Mouse (Mus musculus) erythroblast, adult 5-6 weeks (primary cell): ENCODE results near the gene Apom. TPM values are rescaled to one million over a fixed set of nuclear protein-coding genes. Genes with fewer than 3 reads are reported as not detected.
"Not testable (repeated sequence)": the region's sequence is repeated elsewhere in the genome, so short reads cannot be mapped to it uniquely, and the experiment has no call there.

Experiments used
- ATAC-seq: replicated peaks from 2 replicates; pipeline ENCODE4 v1.8.0; 2016; ENCODE audit warnings: moderate number of reproducible peaks, mild to moderate bottlenecking, moderate TSS enrichment, inconsistent platforms; ENCODE audit not compliant: poor library complexity, low FRiP score, severe bottlenecking
- total RNA-seq, 2 experiments: library from RNA; stranded (forward) in 1 of 2; stranded (reverse) in 1 of 2; fragments of 150-400 nt in 1 of 2; fragments of 200-764, 138-1000 nt in 1 of 2; gene quantifications; 2 replicates each; pipeline versions ENCODE4 v1.2.3 to v1.2.4; 2015 to 2017; ENCODE audit warnings: low replicate concordance in 2 of 2

The Apom gene
- total RNA-seq, 2 experiments from 2014 or later = 0.94 TPM; not detected in 1

DNA sequence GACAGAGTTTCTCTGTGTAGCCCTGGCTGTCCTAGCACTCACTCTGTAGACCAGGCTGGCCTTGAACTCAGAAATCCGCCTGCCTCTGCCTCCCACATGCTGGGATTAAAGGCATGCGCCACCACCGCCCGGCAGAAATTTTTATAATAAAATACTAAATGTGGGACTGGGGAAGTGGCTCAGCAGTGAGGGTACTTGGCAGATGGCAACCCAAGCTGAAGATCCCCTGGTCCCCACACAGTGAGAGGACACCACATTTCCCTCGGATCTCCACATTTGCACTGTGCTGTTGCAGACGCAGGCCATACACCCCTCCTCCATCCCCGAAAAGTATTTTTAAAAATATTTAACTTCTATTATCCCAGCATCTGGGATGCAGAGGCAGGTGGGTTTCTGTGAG is 1.7 kb upstream of the Apom start:
- no peak for ATAC-seq

DNA sequence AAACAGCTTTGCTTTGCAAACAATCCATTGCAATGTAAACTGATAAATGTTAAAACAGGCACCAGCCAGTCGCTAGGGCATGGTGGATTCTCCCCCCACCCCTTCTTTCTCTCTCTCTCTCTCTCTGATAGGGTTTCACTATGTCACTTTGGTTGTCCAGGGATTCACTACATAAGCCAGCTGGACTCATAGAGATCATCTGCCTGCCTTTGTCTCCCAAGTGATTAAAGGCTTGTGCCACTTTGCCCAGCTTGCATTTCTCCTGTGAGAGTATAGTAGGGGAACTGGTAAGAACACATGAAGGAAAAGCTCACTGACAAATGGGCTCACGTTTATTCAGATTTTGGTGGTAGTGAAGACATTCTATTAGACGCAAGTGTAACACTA is 317 bp upstream of the Apom start:
- no peak for ATAC-seq

DNA sequence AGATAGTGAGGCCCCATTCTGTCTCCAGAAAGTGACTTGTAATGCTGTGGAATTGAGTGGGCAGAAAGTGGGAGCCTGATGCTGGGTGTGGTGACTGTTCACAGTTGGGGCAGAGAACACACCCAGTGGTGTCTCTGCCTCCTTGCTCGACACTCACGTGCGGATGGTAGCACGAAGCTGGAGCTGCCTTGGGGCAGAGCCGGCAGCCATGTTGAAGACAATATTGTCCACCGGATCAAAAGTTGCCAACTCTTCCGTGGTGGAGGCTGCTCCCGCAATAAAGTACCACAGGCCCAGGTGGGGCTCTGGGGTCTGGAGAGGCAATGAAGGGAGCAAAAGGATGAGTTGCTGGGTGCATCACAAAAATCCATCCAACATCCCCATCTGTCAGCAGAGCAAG is 812 bp downstream of the Apom start:
- ATAC-seq = no peak

DNA sequence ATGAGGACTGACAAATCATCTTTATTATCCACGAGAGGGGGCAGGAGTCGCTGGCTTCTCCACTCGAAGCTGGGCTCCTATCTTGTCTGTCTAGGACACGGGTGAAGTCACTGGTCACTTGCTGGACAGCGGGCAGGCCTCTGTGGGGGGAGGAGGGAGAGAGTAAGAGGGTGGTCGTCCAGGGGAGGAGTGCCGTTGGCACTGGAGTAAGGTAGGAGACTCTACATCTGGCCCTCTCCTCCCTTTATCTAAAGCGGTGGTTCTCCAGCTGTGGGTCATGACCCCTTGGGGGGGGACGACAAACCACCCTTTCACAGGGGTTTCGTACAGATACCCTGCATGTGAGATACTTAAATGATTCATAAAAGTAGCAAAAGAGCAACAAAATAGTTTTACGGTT is 2.9 kb downstream of the Apom start:
- no peak for ATAC-seq

DNA sequence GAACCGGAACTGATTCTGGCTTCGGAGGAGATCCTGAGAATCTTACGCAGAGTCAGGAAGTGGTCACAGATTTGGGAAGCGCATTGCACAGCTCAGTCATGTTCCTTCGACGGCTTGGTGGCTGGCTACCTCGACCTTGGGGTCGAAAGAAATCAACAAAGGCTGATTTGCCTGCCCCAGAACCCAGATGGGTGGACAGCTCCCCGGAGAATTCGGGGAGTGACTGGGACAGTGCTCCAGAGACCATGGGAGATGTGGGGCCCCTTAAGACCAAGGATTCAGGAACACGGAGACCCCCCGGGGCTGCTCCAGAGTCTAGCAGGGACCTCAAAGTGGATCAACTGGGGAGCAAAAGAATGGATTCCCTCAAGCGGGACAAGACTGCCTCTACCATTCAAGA is 4.8 kb downstream of the Apom start:
- no peak for ATAC-seq

DNA sequence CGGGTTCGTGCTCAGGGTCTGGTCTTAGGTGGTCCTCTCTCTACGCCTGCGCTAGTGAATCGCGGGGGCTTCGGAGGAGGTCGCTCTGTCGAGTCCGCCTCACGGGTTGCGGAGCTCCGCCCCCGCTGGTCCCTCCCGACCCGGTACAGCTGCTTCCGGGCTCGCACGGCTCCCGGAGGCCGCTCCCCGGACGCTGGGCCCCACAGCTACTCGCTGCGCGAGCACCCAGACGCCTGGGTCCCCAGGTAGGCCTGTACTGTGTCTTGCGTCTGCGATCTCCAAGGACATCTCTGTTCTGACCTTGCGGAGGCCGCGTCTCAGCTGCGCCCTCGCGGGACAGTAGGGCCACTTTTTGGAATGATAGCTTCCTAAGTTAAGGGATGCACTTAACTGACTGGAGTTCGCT is 5.6 kb downstream of the Apom start, which contains the start of gene D17H6S53E:
Gene D17H6S53E, plus strand, starts transcription at position 168 of the 406 bp plus-strand sequence.
- peak; percentile 73 for ATAC-seq

DNA sequence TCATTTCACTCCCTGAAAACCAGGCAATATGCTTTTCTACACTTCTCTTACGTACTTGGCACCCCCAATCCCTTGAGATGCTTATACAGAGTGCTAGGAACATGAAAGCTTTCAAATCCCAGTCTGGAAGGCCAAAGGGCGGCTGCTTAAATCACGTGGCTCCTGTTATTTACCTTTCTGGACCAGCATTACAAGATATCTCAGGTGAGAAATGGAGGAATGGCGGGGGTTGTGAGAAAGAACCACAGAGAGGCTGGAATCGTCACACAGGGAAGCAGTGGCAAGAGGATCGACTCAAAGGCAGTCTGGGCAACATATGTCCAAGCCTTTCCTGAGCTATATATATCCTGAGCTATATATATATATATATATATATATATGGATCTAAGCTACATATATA is 6.3 kb downstream of the Apom start:
- no peak for ATAC-seq

DNA sequence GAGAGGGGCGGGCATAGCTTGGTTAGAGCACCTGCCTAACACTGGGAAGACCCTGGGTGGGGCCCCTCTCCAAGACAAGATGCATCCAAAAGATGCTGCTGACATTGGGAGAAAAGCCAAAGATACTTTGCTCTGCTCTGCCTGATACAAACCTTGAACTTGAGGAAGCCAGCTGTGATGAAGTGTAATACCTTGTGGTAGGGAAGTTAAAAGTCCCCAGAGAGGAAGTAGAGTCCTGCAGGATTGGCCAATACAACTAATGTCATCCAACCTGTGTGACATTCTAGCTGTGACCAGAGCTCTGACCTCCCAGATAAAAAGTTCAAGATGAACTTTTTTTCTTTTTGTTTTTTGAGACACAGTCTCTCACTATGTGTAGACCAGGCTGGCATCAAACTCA is 6.8 kb downstream of the Apom start:
- no peak for ATAC-seq

DNA sequence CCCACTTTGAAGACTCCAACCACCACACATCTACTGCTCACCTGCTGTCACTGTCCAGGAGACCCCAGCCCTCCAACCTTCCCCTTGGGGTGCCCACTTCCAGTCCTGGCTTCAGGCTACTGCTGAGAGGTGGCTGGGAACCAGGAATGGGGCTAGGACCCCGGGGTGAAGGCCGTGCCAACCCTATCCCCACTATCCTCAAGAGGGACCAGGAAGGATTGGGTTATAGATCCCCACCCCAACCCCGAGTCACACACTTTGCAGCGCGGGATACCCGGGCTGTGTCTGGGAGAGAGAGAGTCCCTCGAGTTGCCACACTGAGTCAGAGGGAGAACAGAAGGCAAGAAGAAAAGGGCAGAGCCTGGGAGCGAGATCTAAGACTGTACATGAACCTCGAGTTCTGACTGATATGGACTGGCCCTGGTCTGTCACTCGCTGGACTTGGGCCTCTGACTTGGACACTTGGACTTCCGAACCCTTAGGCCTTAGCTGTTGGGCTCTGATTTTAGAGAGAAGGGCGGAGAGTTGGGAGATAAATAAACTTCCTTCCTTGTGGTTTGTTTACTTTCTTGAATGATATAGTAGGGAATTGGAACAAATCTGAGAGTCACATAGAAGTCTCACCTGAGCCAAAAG is 7.5 kb downstream of the Apom start:
- ATAC-seq = not testable (repeated sequence)

DNA sequence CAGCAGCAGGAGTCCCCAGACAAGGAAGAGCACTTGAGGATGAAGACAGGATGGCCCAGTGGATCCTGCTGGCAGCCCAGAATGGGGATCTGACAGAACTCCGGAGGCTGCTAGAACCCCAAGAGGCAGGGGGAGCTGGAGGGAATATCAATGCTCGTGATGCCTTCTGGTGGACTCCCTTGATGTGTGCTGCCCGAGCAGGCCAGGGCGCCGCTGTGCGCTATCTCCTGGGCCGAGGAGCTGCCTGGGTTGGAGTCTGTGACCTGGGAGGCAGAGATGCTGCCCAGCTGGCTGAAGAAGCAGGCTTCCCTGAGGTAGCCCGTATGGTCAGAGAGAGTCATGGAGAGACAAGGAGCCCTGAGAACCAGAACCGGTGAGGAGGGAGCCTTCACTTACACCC is 8.6 kb downstream of the Apom start:
- ATAC-seq = not testable (repeated sequence)

DNA sequence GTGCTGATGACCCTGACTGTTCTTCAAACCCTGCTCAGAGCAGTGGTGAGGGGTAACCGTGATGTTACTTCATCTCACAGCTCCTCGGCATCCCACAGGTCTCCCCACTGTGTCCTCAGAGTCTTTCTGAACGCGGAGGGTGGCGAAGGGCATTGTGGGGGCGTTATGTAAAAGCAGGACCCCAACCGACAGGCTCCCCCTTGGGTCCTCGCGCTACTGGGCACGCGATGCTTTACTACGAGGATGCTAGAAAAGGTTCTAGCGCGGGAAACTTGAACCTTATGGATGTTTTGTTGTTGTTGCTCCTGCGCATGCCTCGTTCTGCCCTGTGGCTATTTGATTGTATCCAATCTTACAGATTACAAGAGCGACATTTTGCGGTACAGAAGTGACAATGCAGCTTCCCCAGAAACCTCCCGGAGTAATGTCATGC is 10.0 kb downstream of the Apom start, which contains the start of gene Csnk2b:
Gene Csnk2b, minus strand, starts transcription at position 183 of the 433 bp plus-strand sequence.
- no peak for ATAC-seq

DNA sequence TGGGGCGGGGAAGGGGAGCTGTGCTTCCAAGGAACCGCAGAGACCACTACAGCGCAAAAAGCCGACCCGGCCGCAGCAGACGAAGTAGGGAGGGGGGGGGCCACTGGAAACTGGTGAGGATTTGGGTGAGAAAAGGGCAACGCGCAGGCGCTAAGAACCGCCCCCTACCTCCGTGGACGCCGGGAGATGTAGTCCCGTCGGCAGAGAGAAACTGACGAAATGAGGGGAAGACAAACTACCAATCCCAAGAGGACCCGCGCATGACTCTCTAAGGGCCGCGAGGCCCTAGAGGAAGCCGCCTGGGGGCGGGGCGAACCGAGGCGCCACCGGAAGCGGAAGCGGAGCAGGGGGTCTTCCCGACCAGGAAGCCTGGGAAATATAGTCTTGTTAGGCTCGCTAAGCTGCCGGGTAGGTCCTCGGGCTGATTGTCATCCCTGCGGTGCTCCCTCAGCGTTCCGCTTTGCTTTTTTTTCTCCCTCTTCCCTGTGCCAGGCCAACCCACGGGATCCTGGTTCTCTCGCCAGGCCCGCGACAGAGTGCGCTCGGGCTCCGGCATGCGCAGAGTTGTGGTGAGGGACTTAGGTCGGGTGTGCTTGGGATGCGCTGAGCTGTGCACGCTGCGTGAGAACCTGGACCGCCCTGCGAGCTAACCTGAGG is 10.6 kb downstream of the Apom start, which contains the start of gene Gpank1:
Gene Gpank1, plus strand, starts transcription at position 313 of the 657 bp plus-strand sequence.
- peak; percentile 93 for ATAC-seq

DNA sequence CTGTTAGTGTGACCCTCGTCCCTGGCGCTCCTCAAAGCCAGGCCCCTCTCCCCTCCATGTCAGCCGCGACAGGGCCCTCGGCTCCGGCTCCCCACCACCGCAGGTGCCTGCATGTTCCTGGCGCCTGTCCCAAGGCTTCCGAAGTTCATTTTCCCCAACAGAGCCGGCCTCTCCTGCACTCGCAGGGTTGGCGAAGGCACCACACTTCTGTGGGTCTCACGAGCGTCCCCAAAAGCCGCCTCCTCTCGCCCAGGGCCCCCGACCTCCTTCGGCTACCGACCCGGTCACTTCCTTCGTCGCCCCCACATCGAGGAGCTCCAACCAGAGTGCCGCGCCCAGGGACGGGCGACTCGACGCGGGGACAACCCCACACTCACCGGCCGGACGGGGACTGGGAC is 11.1 kb downstream of the Apom start:
- peak; percentile 22 for ATAC-seq

DNA sequence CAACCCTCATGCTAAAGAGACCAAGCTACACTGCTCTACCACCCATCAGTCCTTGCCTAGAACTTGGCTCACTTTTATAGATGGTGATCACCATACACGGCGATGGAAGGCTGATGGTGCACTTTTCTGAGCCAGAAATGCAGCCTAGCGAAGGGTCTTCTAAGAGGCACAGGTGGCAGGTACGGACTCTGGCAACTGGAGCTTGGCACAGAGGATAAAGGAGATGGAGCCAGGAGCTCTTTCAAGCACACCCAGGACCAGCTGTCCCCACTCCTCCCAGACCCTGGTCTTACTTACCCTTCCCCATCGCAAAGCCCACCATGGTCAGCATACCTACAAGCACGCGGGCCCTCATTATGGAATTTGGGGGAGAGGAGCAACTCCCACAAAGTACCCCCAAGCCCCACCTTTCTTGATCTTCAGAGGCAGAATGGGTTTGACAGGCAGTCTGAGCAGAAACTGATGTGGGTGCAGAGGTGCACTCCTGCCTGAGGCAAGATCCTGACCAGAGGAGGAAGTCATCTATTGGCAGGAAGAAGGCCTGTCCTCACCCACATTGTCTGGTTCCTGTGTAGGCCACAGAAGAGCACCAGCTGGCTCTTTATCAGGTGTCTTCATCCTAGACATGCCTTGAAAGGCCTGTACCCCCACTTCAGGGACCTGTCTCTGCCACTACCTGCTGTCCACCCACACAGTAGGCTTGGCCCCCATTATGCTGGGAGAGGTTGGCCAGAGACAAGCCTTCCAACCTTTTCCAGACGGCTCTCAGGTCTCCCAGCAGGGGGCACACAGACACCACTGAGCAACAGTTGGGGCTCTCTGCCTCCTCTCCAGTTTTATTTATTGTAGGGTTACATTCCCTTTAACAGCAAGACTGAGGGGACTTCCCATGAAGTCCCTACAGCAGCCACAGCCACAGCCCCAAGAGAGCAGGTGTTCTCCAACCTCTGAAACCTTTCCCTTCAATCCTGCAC is 16.5 kb downstream of the Apom start, which contains the start of gene Ly6g5b:
Gene Ly6g5b, minus strand, starts transcription at position 383 of the 974 bp plus-strand sequence.
- ATAC-seq = peak; percentile 58

DNA sequence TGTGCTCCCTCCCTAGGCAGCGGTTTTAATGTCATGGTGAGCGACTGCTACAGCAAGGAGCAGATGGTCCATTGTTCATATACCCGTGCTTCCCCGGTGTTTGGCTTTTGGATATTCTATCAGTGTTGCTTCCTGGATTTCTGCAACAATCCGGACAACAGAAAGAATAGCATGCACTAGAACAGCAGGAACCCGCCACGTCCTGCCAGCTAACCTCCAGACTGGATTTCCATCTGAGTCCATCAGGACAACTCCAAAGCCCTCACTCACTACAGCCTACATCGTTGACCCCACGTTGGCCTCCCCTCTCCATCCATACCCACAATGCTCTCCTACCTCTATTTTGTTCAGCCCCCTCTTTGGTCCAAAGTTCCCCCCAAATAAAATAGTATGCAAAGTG is 20.1 kb downstream of the Apom start:
- ATAC-seq = no peak

DNA sequence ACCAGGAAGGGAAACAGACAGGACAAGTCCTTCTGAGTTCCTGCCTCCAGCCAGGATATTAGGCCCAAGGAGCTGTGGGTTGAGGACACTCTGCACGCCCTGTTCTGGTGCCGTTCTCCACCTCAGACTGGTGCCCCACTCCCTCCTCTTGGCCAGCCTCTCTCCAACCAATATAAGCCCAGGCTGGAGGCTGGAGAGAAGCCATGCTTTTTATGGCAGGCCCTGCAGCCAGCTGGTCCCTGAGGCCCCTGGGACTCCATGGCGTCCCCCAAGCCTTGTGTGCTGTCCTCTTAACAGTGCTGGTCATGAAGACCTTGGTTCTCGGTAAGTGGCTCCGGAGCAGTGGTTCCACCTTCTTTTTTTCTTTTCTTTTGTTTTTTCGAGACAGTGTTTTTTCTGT is 23.8 kb downstream of the Apom start, which contains the start of gene Ly6g5c:
Gene Ly6g5c, plus strand, starts transcription at position 183 of the 400 bp plus-strand sequence.
- no peak for ATAC-seq

DNA sequence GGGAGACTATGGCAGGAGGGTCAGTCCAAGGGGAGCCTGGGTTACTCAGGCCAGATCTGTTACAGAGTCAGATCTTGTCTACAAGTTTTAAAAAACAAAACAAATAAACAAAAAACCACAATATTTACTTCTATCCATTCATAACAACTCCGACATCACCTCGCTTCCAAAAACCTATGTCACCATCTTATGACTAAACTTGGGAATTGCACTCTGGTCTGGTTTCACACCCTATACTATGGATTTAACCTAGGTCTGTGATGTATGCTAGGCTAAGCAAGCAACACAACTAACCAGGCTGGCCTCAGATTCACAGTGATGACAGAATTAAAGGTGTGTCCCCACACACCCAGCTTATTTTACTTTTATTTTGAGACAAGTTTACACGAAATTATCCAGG is 25.3 kb downstream of the Apom start:
- ATAC-seq = no peak

DNA sequence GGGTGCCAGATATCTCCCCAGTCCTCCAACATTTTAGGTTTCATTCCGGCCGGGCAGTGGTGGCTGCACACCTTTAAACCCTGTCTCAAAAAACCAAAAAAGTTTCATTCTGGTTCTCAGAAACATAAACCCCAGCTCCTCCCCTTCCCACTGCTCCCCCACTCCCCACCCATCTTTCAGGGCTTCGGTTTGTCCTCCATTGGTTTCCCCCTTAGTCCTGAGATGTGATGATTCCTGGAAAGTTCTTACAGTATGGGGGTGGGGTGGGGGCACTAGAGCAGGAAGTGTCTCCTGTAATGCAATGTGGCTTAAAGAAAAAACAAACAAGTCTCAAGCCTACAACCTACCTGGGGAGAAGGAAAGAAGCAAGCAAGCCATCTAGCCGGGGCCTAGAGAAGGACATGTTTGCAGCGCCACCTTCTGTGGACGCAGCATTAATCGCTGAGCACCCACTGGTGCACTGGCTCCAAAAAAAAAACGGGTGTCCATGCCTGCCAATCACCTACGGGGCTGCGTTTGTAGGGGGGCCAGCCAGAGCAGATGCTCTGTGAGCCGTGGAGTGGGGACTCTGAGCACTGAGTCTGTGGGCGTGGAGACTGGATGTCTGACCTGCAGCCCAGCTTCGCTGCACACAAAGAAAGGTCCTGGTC is 26.0 kb downstream of the Apom start:
- peak; percentile 54 for ATAC-seq

DNA sequence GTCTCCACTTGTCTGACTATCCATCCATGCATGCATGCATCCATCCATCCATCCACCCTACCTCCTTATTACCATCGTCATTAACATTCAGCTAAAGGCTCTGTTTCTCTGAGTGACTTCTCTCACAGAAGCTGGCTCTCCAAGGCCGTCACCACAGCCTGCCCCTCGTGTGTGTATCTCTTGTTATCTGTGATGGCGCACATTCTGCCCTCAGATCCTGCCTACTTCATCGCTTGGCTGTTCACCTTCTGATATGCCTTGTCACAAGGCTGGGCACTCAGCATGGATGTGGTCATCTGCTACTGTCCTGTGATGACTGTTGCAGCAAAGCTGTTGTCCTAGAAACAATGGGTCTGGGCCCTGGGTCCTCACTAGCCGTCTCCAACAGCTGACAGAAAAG is 27.1 kb downstream of the Apom start:
- peak; percentile 81 for ATAC-seq

DNA sequence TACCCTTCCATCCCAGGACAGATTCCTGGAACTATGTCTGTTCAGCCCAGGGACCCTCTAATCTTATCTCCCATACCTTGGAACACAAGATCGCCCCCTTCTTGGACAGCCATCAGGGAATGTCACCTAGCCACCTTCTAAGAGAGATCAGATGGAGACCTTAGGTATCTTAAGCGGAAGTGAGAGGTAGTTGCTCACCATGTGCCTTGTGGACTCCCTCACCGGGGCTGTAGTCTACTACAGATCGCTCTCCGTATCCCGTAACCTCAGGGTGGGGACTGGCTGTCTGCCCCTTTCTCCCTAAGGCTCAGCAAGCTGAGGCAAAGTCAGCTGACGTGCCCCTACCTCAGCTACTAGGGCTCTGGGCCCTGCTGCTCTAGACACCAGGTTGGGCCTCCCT is 27.8 kb downstream of the Apom start:
- ATAC-seq = no peak
